Comparison of ENCODE assay signal across 10 mouse cellular contexts in the genomic region with DNA sequence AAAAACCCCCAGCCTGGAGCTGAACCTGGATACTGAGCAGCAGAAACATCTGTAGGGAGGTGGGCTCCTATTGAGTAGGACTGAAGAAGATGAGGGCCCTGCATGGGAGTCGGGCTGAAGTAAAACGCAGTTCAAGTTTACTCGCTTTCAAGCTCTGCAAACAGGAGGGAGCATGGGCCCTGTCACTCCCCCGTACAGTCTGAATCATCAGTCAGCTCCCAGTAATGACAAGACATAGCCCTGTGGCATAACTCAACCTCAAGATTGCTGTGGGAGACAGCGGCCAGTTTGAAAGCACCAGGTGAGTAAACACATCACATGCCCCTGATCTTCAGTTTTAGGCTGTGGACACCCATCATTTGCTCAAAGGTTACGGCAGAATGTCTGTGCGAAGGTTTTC.
DNase-seq lines count a peak whose midpoint lies in the region; ATAC-seq and TF ChIP-seq lines count a peak whose summit lies in the region.
"Had no signal": no experiment of that assay in that cellular context is flagged by ENCODE, and none has a peak within 500 bp of the region (broad histone marks: within the 10 kb centered on the region; RNA-seq: fewer than 3 reads in every experiment).

No protein-coding gene starts in this region.

- H3K27me3 ChIP-seq in embryonic facial prominence, embryonic 13.5 days: no peaks in the 10 kb centered on the region
- H3K27me3 ChIP-seq in hindbrain, embryonic 14.5 days (ENCODE audit: control insufficient read depth, insufficient read depth, low read length): no peaks in the 10 kb centered on the region
- H3K27me3 ChIP-seq in neural tube, embryonic 13.5 days: no peaks in the 10 kb centered on the region

- TF ChIP-seq CTCF in layer of hippocampus, adult 2 months (conservative IDR thresholded peaks at IDR 0.05): no peak

- H3K4me1 ChIP-seq in embryonic facial prominence, embryonic 13.5 days: peaks cover 27% of the 10 kb centered on the region
- peaks cover 34% of the 10 kb centered on the region for H3K4me1 ChIP-seq in hindbrain, embryonic 14.5 days (replicated peaks; ENCODE audit: control insufficient read depth, insufficient read depth, low read length)
- peaks cover 66% of the 10 kb centered on the region for H3K4me1 ChIP-seq in neural tube, embryonic 13.5 days (replicated peaks)

- no peaks in the 10 kb centered on the region for H3K36me3 ChIP-seq in embryonic facial prominence, embryonic 13.5 days
- H3K36me3 ChIP-seq in hindbrain, embryonic 14.5 days (replicated peaks; ENCODE audit: control insufficient read depth, insufficient read depth): no peaks in the 10 kb centered on the region
- H3K36me3 ChIP-seq in neural tube, embryonic 13.5 days: no peaks in the 10 kb centered on the region
- H3K36me3 ChIP-seq: G1E had no signal

- no peak for DNase-seq in layer of hippocampus, adult 2 months (ENCODE audit: low spot score in 2 of 2)
- DNase-seq in layer of hippocampus, adult 9-10 months (ENCODE audit: low spot score): no peak
- no peak for DNase-seq in hindbrain, embryonic 14.5 days (ENCODE audit: low spot score)
- DNase-seq in right cerebral cortex, postnatal 36 days (ENCODE audit: low spot score in 2 of 2): no peak
- DNase-seq in kidney, postnatal 25 days: no peak
- DNase-seq: heart, adult 11 months had no signal

- WGBS in embryonic facial prominence, embryonic 13.5 days: 68% methylated on average over 7 of the region's 7 CpGs
- WGBS in hindbrain, embryonic 14.5 days: 62% methylated on average over 7 of the region's 7 CpGs
- WGBS in neural tube, embryonic 13.5 days: 69% methylated on average over 7 of the region's 7 CpGs

- no peaks in the 10 kb centered on the region for H3K9me3 ChIP-seq in embryonic facial prominence, embryonic 13.5 days
- no peaks in the 10 kb centered on the region for H3K9me3 ChIP-seq in hindbrain, embryonic 14.5 days (ENCODE audit: control insufficient read depth, low read length)
- no peaks in the 10 kb centered on the region for H3K9me3 ChIP-seq in neural tube, embryonic 13.5 days
- H3K9me3 ChIP-seq: G1E had no signal

- 0 out of 2 replicates have a peak overlapping the region, but pooled peaks have one; percentile 48 for H3K27ac ChIP-seq in layer of hippocampus, adult 2 months
- H3K27ac ChIP-seq in embryonic facial prominence, embryonic 13.5 days: 0 out of 2 replicates have a peak overlapping the region, but pooled peaks have one; percentile 3
- peak overlapping the region; percentile 80 for H3K27ac ChIP-seq in hindbrain, embryonic 14.5 days
- peak overlapping the region; percentile 92 for H3K27ac ChIP-seq in neural tube, embryonic 13.5 days (replicated peaks)

- ATAC-seq in embryonic facial prominence, embryonic 13.5 days (ENCODE audit: insufficient number of reproducible peaks, insufficient read depth, low FRiP score, low TSS enrichment, low read depth): no peak
- no peak for ATAC-seq in hindbrain, embryonic 14.5 days (ENCODE audit: low FRiP score)
- no peak for ATAC-seq in neural tube, embryonic 13.5 days (ENCODE audit: low read depth)
- no peak for ATAC-seq in cerebellum, adult (ENCODE audit: insufficient number of reproducible peaks, low FRiP score, low TSS enrichment)

- H3K4me2 ChIP-seq in embryonic facial prominence, embryonic 13.5 days: no peak overlapping the region
- no peak overlapping the region for H3K4me2 ChIP-seq in hindbrain, embryonic 14.5 days (replicated peaks)
- no peak overlapping the region for H3K4me2 ChIP-seq in neural tube, embryonic 13.5 days

- H3K4me3 ChIP-seq in layer of hippocampus, adult 2 months: no peak overlapping the region
- no peak overlapping the region for H3K4me3 ChIP-seq in embryonic facial prominence, embryonic 13.5 days
- no peak overlapping the region for H3K4me3 ChIP-seq in hindbrain, embryonic 14.5 days (replicated peaks; ENCODE audit: low read length)
- no peak overlapping the region for H3K4me3 ChIP-seq in neural tube, embryonic 13.5 days

- no peak overlapping the region for H3K9ac ChIP-seq in embryonic facial prominence, embryonic 13.5 days
- H3K9ac ChIP-seq in hindbrain, embryonic 14.5 days: peak overlapping the region; percentile 34
- no peak overlapping the region for H3K9ac ChIP-seq in neural tube, embryonic 13.5 days

Comparison
In these comparisons a context has a peak if more than half of its experiments do, and no peak if none do; other contexts are left out.
1. H3K27ac ChIP-seq: peak in every context shown above with its lines; median percentile 92 in neural tube, embryonic 13.5 days; 80 in hindbrain, embryonic 14.5 days; 48 in layer of hippocampus, adult 2 months; 3 in embryonic facial prominence, embryonic 13.5 days.